Mouse (Mus musculus): Measurements from ENCODE around the gene Taar7b. TPM values are rescaled to one million over a fixed set of nuclear protein-coding genes. Genes with fewer than 3 reads are reported as not detected.

Gene Taar7b
- polyA plus RNA-seq (2015; fragmentation: Nextera tagmentation; extraction: Ambion mirVana), result not detected in 2 replicates

GRCm38 (mm10) chr10:23999639-24000038, at the start of gene Taar7b:
TSS of gene Taar7b (plus strand) at chr10:23999939.
- H3K36me3 ChIP-seq (ENCODE audit: control insufficient read depth, insufficient read depth, low read length), result no peaks in the 10 kb centered on the region
- no peak within 1 kb of the TSS for H3K9ac ChIP-seq (ENCODE audit: low read length)
- WGBS, result 64% methylated on average over 1 of the region's 1 CpGs

GRCm38 (mm10) chr10:23951714-23952113, 48.0 kb upstream of the Taar7b start:
- H3K9ac ChIP-seq (ENCODE audit: low read length), result no peak overlapping the region
- no peak overlapping the region for H3K27ac ChIP-seq (ENCODE audit: low read length)
- no peak for ATAC-seq (ENCODE audit: low read depth)
- H3K4me2 ChIP-seq (ENCODE audit: low read depth, low read length), result no peak overlapping the region
- no peaks in the 10 kb centered on the region for H3K9me3 ChIP-seq (ENCODE audit: control insufficient read depth, low read length)
- no peak overlapping the region for H3K4me3 ChIP-seq (ENCODE audit: low read length)
- H3K4me1 ChIP-seq (replicated peaks; ENCODE audit: control insufficient read depth, insufficient read depth, low read length), result no peaks in the 10 kb centered on the region
- no peaks in the 10 kb centered on the region for H3K27me3 ChIP-seq (ENCODE audit: control insufficient read depth, insufficient read depth, low read depth, low read length)
- H3K36me3 ChIP-seq (ENCODE audit: control insufficient read depth, insufficient read depth, low read length), result no peaks in the 10 kb centered on the region
- WGBS, result 69% methylated on average over 6 of the region's 6 CpGs

More at GRCm38 (mm10) chr10:23999639-24000038, at the start of gene Taar7b:
- Histone ChIP-seq H3K4me3 (ENCODE audit: low read length) (no peak within 1 kb of the TSS), H3K4me2 (ENCODE audit: low read depth, low read length) (no peak within 1 kb of the TSS), H3K9me3 (ENCODE audit: control insufficient read depth, low read length) (no peaks in the 10 kb centered on the region), H3K27me3 (ENCODE audit: control insufficient read depth, insufficient read depth, low read depth, low read length) (no peaks in the 10 kb centered on the region), H3K4me1 (replicated peaks; ENCODE audit: control insufficient read depth, insufficient read depth, low read length) (no peaks in the 10 kb centered on the region), H3K27ac (ENCODE audit: low read length) (no peak within 1 kb of the TSS)
- no peak for ATAC-seq (ENCODE audit: low read depth)

GRCm38 (mm10) chr10:23959071-23959470, 40.7 kb upstream of the Taar7b start:
- no peaks in the 10 kb centered on the region for H3K27me3 ChIP-seq (ENCODE audit: control insufficient read depth, insufficient read depth, low read depth, low read length)
- no peaks in the 10 kb centered on the region for H3K4me1 ChIP-seq (replicated peaks; ENCODE audit: control insufficient read depth, insufficient read depth, low read length)
- H3K9ac ChIP-seq (ENCODE audit: low read length), result no peak overlapping the region
- no peak overlapping the region for H3K27ac ChIP-seq (ENCODE audit: low read length)
- no peak overlapping the region for H3K4me2 ChIP-seq (ENCODE audit: low read depth, low read length)
- H3K9me3 ChIP-seq (ENCODE audit: control insufficient read depth, low read length), result no peaks in the 10 kb centered on the region
- 40% methylated on average over 3 of the region's 3 CpGs for WGBS
- ATAC-seq (ENCODE audit: low read depth), result no peak
- no peaks in the 10 kb centered on the region for H3K36me3 ChIP-seq (ENCODE audit: control insufficient read depth, insufficient read depth, low read length)
- H3K4me3 ChIP-seq (ENCODE audit: low read length), result no peak overlapping the region

GRCm38 (mm10) chr10:23960444-23960915, 39.3 kb upstream of the Taar7b start, which contains the start of gene Taar4:
TSS of gene Taar4 (plus strand) at chr10:23960494.
- Histone ChIP-seq H3K9me3 (ENCODE audit: control insufficient read depth, low read length) (no peaks in the 10 kb centered on the region), H3K4me1 (replicated peaks; ENCODE audit: control insufficient read depth, insufficient read depth, low read length) (no peaks in the 10 kb centered on the region), H3K4me3 (ENCODE audit: low read length) (no peak within 1 kb of the TSS), H3K27me3 (ENCODE audit: control insufficient read depth, insufficient read depth, low read depth, low read length) (no peaks in the 10 kb centered on the region), H3K27ac (ENCODE audit: low read length) (no peak within 1 kb of the TSS), H3K36me3 (ENCODE audit: control insufficient read depth, insufficient read depth, low read length) (no peaks in the 10 kb centered on the region), H3K4me2 (ENCODE audit: low read depth, low read length) (no peak within 1 kb of the TSS), H3K9ac (ENCODE audit: low read length) (no peak within 1 kb of the TSS)
- ATAC-seq (ENCODE audit: low read depth), result no peak
- 93% methylated on average over 13 of the region's 13 CpGs for WGBS

- Histone ChIP-seq H3K4me3 (ENCODE audit: low read length) (no peak overlapping the region), H3K27ac (ENCODE audit: low read length) (no peak overlapping the region), H3K36me3 (ENCODE audit: control insufficient read depth, insufficient read depth, low read length) (no peaks in the 10 kb centered on the region), H3K4me1 (replicated peaks; ENCODE audit: control insufficient read depth, insufficient read depth, low read length) (no peaks in the 10 kb centered on the region), H3K9me3 (ENCODE audit: control insufficient read depth, low read length) (no peaks in the 10 kb centered on the region), H3K27me3 (ENCODE audit: control insufficient read depth, insufficient read depth, low read depth, low read length) (no peaks in the 10 kb centered on the region), H3K9ac (ENCODE audit: low read length) (no peak overlapping the region), H3K4me2 (ENCODE audit: low read depth, low read length) (no peak overlapping the region)
- 30% methylated on average over 3 of the region's 3 CpGs for WGBS
- ATAC-seq (ENCODE audit: low read depth), result no peak
These were observed 36.3 kb upstream of the Taar7b start for GRCm38 (mm10) chr10:23963444-23963843.

GRCm38 (mm10) chr10:23964921-23965610, 34.7 kb upstream of the Taar7b start:
- Histone ChIP-seq H3K4me1 (replicated peaks; ENCODE audit: control insufficient read depth, insufficient read depth, low read length) (no peaks in the 10 kb centered on the region), H3K27ac (ENCODE audit: low read length) (no peak overlapping the region), H3K4me3 (ENCODE audit: low read length) (no peak overlapping the region), H3K9me3 (ENCODE audit: control insufficient read depth, low read length) (no peaks in the 10 kb centered on the region), H3K9ac (ENCODE audit: low read length) (no peak overlapping the region), H3K4me2 (ENCODE audit: low read depth, low read length) (no peak overlapping the region), H3K27me3 (ENCODE audit: control insufficient read depth, insufficient read depth, low read depth, low read length) (no peaks in the 10 kb centered on the region), H3K36me3 (ENCODE audit: control insufficient read depth, insufficient read depth, low read length) (no peaks in the 10 kb centered on the region)
- WGBS, result 75% methylated on average over 6 of the region's 6 CpGs
- no peak for ATAC-seq (ENCODE audit: low read depth)

- H3K36me3 ChIP-seq (ENCODE audit: control insufficient read depth, insufficient read depth, low read length), result no peaks in the 10 kb centered on the region
- no peak for ATAC-seq (ENCODE audit: low read depth)
- H3K4me1 ChIP-seq (replicated peaks; ENCODE audit: control insufficient read depth, insufficient read depth, low read length), result no peaks in the 10 kb centered on the region
- no peak within 1 kb of the TSS for H3K4me2 ChIP-seq (ENCODE audit: low read depth, low read length)
- no peaks in the 10 kb centered on the region for H3K9me3 ChIP-seq (ENCODE audit: control insufficient read depth, low read length)
- WGBS, result 84% methylated on average over 11 of the region's 11 CpGs
- no peaks in the 10 kb centered on the region for H3K27me3 ChIP-seq (ENCODE audit: control insufficient read depth, insufficient read depth, low read depth, low read length)
- no peak within 1 kb of the TSS for H3K27ac ChIP-seq (ENCODE audit: low read length)
- H3K9ac ChIP-seq (ENCODE audit: low read length), result no peak within 1 kb of the TSS
- H3K4me3 ChIP-seq (ENCODE audit: low read length), result no peak within 1 kb of the TSS
These were observed 29.0 kb upstream of the Taar7b start, which contains the start of gene Taar5 for GRCm38 (mm10) chr10:23970656-23971165. TSS of gene Taar5 (plus strand) at chr10:23970706.

- no peak for ATAC-seq (ENCODE audit: low read depth)
- no peaks in the 10 kb centered on the region for H3K36me3 ChIP-seq (ENCODE audit: control insufficient read depth, insufficient read depth, low read length)
- no peak overlapping the region for H3K4me3 ChIP-seq (ENCODE audit: low read length)
- no peak overlapping the region for H3K27ac ChIP-seq (ENCODE audit: low read length)
- H3K27me3 ChIP-seq (ENCODE audit: control insufficient read depth, insufficient read depth, low read depth, low read length), result no peaks in the 10 kb centered on the region
- no peak overlapping the region for H3K4me2 ChIP-seq (ENCODE audit: low read depth, low read length)
- 80% methylated on average over 5 of the region's 5 CpGs for WGBS
- no peak overlapping the region for H3K9ac ChIP-seq (ENCODE audit: low read length)
- no peaks in the 10 kb centered on the region for H3K4me1 ChIP-seq (replicated peaks; ENCODE audit: control insufficient read depth, insufficient read depth, low read length)
- H3K9me3 ChIP-seq (ENCODE audit: control insufficient read depth, low read length), result no peaks in the 10 kb centered on the region
These were observed 28.5 kb upstream of the Taar7b start for GRCm38 (mm10) chr10:23971256-23971655.

GRCm38 (mm10) chr10:23977958-23978357, 21.8 kb upstream of the Taar7b start:
- H3K9ac ChIP-seq (ENCODE audit: low read length), result no peak overlapping the region
- no peaks in the 10 kb centered on the region for H3K9me3 ChIP-seq (ENCODE audit: control insufficient read depth, low read length)
- H3K27ac ChIP-seq (ENCODE audit: low read length), result no peak overlapping the region
- H3K36me3 ChIP-seq (ENCODE audit: control insufficient read depth, insufficient read depth, low read length), result no peaks in the 10 kb centered on the region
- 54% methylated on average over 4 of the region's 4 CpGs for WGBS
- no peaks in the 10 kb centered on the region for H3K27me3 ChIP-seq (ENCODE audit: control insufficient read depth, insufficient read depth, low read depth, low read length)
- H3K4me2 ChIP-seq (ENCODE audit: low read depth, low read length), result no peak overlapping the region
- no peak for ATAC-seq (ENCODE audit: low read depth)
- no peaks in the 10 kb centered on the region for H3K4me1 ChIP-seq (replicated peaks; ENCODE audit: control insufficient read depth, insufficient read depth, low read length)
- H3K4me3 ChIP-seq (ENCODE audit: low read length), result no peak overlapping the region
